Mouse (Mus musculus): ENCODE data around the gene Thra. TPM values are rescaled to one million over a fixed set of nuclear protein-coding genes. Genes with fewer than 3 reads are reported as not detected.
A peak's percentile ranks its signal among the peaks of the same experiment; 100 is the strongest.
"Not testable (repeated sequence)": the region's sequence is repeated elsewhere in the genome, so short reads cannot be mapped to it uniquely, and the experiment has no call there.

Thra gene
- polyA plus RNA-seq, 1 experiment from 2014 or later = 46.8 TPM

GRCm38 (mm10) chr11:98731134-98731533 lies 9.3 kb upstream of the Thra start:
- Histone ChIP-seq H3K9me3 (ENCODE audit: low read depth, low read length) (peaks cover 3% of the 10 kb centered on the region; the same call in 1 of the 2 replicates), H3K4me1 (ENCODE audit: insufficient read depth) (peaks cover 7% of the 10 kb centered on the region; the same call in 1 of the 2 replicates), H3K27me3 (ENCODE audit: insufficient read depth, low read length) (no peaks in the 10 kb centered on the region), H3K36me3 (ENCODE audit: insufficient read depth) (peaks cover 14% of the 10 kb centered on the region), H3K9ac (no peak overlapping the region), H3K27ac (ENCODE audit: low read depth) (peak overlapping the region; percentile 3), H3K4me3 (ENCODE audit: low read depth, low read length) (no peak overlapping the region), H3K4me2 (0 out of 2 replicates have a peak overlapping the region, but pooled peaks have one; percentile 25)
- DNase-seq (peak; percentile 52), ATAC-seq (ENCODE audit: insufficient read depth) (no peak)
- 47% methylated on average over 5 of the region's 5 CpGs for WGBS
- no peak for TF ChIP-seq CTCF (IDR thresholded peaks at IDR 0.05; ENCODE audit: low read depth)

GRCm38 (mm10) chr11:98734020-98734419 lies 6.4 kb upstream of the Thra start:
- no peaks in the 10 kb centered on the region for H3K36me3 ChIP-seq (ENCODE audit: insufficient read depth)
- no peak for DNase-seq
- WGBS = 69% methylated on average over 3 of the region's 3 CpGs

GRCm38 (mm10) chr11:98735111-98735510 lies 5.3 kb upstream of the Thra start:
- H3K9me3 ChIP-seq (ENCODE audit: low read depth, low read length) = peaks cover 3% of the 10 kb centered on the region; the same call in 1 of the 2 replicates
- no peak overlapping the region for H3K9ac ChIP-seq
- no peaks in the 10 kb centered on the region for H3K27me3 ChIP-seq (ENCODE audit: insufficient read depth, low read length)
- H3K4me1 ChIP-seq (ENCODE audit: insufficient read depth) = peaks cover 9% of the 10 kb centered on the region; the same call in 1 of the 2 replicates
- DNase-seq (no peak), ATAC-seq (ENCODE audit: insufficient read depth) (no peak)
- H3K36me3 ChIP-seq (ENCODE audit: insufficient read depth) = no peaks in the 10 kb centered on the region
- no peak overlapping the region for H3K4me2 ChIP-seq
- WGBS = 82% methylated on average over 4 of the region's 4 CpGs
- no peak overlapping the region for H3K4me3 ChIP-seq (ENCODE audit: low read depth, low read length)
- no peak overlapping the region for H3K27ac ChIP-seq (ENCODE audit: low read depth)
- no peak for TF ChIP-seq CTCF (IDR thresholded peaks at IDR 0.05; ENCODE audit: low read depth)

More at GRCm38 (mm10) chr11:98734020-98734419, 6.4 kb upstream of the Thra start:
- H3K4me1 ChIP-seq (ENCODE audit: insufficient read depth) = peaks cover 4% of the 10 kb centered on the region; the same call in 1 of the 2 replicates
- H3K4me3 ChIP-seq (ENCODE audit: low read depth, low read length) = no peak overlapping the region
- no peaks in the 10 kb centered on the region for H3K27me3 ChIP-seq (ENCODE audit: insufficient read depth, low read length)
- H3K27ac ChIP-seq (ENCODE audit: low read depth) = no peak overlapping the region
- H3K9me3 ChIP-seq (ENCODE audit: low read depth, low read length) = peaks cover 3% of the 10 kb centered on the region; the same call in 1 of the 2 replicates
- no peak for ATAC-seq (ENCODE audit: insufficient read depth)
- TF ChIP-seq CTCF (IDR thresholded peaks at IDR 0.05; ENCODE audit: low read depth) = peak; percentile 34
- H3K9ac ChIP-seq = no peak overlapping the region
- no peak overlapping the region for H3K4me2 ChIP-seq

- DNase-seq (no peak), ATAC-seq (ENCODE audit: insufficient read depth) (no peak)
- no peak overlapping the region for H3K9ac ChIP-seq
- peaks cover 7% of the 10 kb centered on the region; the same call in 1 of the 2 replicates for H3K4me1 ChIP-seq (ENCODE audit: insufficient read depth)
- H3K9me3 ChIP-seq (ENCODE audit: low read depth, low read length) = peaks cover 3% of the 10 kb centered on the region; the same call in 1 of the 2 replicates
- TF ChIP-seq CTCF (IDR thresholded peaks at IDR 0.05; ENCODE audit: low read depth) = no peak
- no peak overlapping the region for H3K4me3 ChIP-seq (ENCODE audit: low read depth, low read length)
- H3K36me3 ChIP-seq (ENCODE audit: insufficient read depth) = no peaks in the 10 kb centered on the region
- WGBS = 87% methylated on average over 1 of the region's 1 CpGs
- no peaks in the 10 kb centered on the region for H3K27me3 ChIP-seq (ENCODE audit: insufficient read depth, low read length)
- no peak overlapping the region for H3K27ac ChIP-seq (ENCODE audit: low read depth)
- no peak overlapping the region for H3K4me2 ChIP-seq
Observed at GRCm38 (mm10) chr11:98736176-98736575, 4.3 kb upstream of the Thra start.

GRCm38 (mm10) chr11:98737220-98737619 lies 3.2 kb upstream of the Thra start:
- not testable (repeated sequence) for H3K4me1 ChIP-seq (ENCODE audit: insufficient read depth); H3K27ac ChIP-seq (ENCODE audit: low read depth); H3K27me3 ChIP-seq (ENCODE audit: insufficient read depth, low read length); H3K9ac ChIP-seq; H3K4me2 ChIP-seq; ATAC-seq (ENCODE audit: insufficient read depth); H3K9me3 ChIP-seq (ENCODE audit: low read depth, low read length); H3K4me3 ChIP-seq (ENCODE audit: low read depth, low read length); H3K36me3 ChIP-seq (ENCODE audit: insufficient read depth); DNase-seq
- WGBS = 75% methylated on average over 2 of the region's 2 CpGs

- no peaks in the 10 kb centered on the region for H3K27me3 ChIP-seq (ENCODE audit: insufficient read depth, low read length)
- no peaks in the 10 kb centered on the region for H3K36me3 ChIP-seq (ENCODE audit: insufficient read depth)
- no peak overlapping the region for H3K4me2 ChIP-seq
- no peak overlapping the region for H3K4me3 ChIP-seq (ENCODE audit: low read depth, low read length)
- H3K27ac ChIP-seq (ENCODE audit: low read depth) = no peak overlapping the region
- peaks cover 13% of the 10 kb centered on the region for H3K4me1 ChIP-seq (ENCODE audit: insufficient read depth)
- 34% methylated on average over 4 of the region's 4 CpGs for WGBS
- ATAC-seq (ENCODE audit: insufficient read depth) (no peak), DNase-seq (no peak)
- peaks cover 3% of the 10 kb centered on the region; the same call in 1 of the 2 replicates for H3K9me3 ChIP-seq (ENCODE audit: low read depth, low read length)
- TF ChIP-seq CTCF (IDR thresholded peaks at IDR 0.05; ENCODE audit: low read depth) = no peak
- H3K9ac ChIP-seq = no peak overlapping the region
Observed at GRCm38 (mm10) chr11:98738428-98738911, 2.0 kb upstream of the Thra start.

GRCm38 (mm10) chr11:98738925-98739324 lies 1.5 kb upstream of the Thra start:
- no peaks in the 10 kb centered on the region for H3K27me3 ChIP-seq (ENCODE audit: insufficient read depth, low read length)
- H3K9ac ChIP-seq = no peak overlapping the region
- ATAC-seq (ENCODE audit: insufficient read depth) (no peak), DNase-seq (no peak)
- H3K4me2 ChIP-seq = no peak overlapping the region
- H3K9me3 ChIP-seq (ENCODE audit: low read depth, low read length) = peaks cover 3% of the 10 kb centered on the region; the same call in 1 of the 2 replicates
- H3K27ac ChIP-seq (ENCODE audit: low read depth) = no peak overlapping the region
- no peaks in the 10 kb centered on the region for H3K36me3 ChIP-seq (ENCODE audit: insufficient read depth)
- TF ChIP-seq CTCF (IDR thresholded peaks at IDR 0.05; ENCODE audit: low read depth) = no peak
- H3K4me1 ChIP-seq (ENCODE audit: insufficient read depth) = peaks cover 17% of the 10 kb centered on the region
- H3K4me3 ChIP-seq (ENCODE audit: low read depth, low read length) = no peak overlapping the region
- 55% methylated on average over 9 of the region's 9 CpGs for WGBS

Measured in lung, embryonic 14.5 days (tissue).